Mouse (Mus musculus) lung, embryonic 16.5 days (tissue): ENCODE measurements at regions not wholly inside any gene's neighbourhood (a gene's known extent, or its start where the extent isn't known, plus 50 kb on each side); places are given as distances from the start of the nearest gene placed in this dataset.

Source experiments
- ATAC-seq: fragments of 200-750 bp; cut with Nextera tagmentation; 2 replicates; pipeline ENCODE4 v1.8.0; 2017; ENCODE audit warnings: low read depth, mild to moderate bottlenecking, moderate library complexity
- H3K27ac ChIP-seq: fragments of 300-500 bp; sonication (generic); 2 replicates; pipeline ENCODE4 v1.5.1; 2014; ENCODE audit warnings: mild to moderate bottlenecking, control low read depth, low read length
- H3K27me3 ChIP-seq: fragments of 300-500 bp; sonication (generic); 2 replicates; pipeline ENCODE4 v1.6.1; 2014; ENCODE audit warnings: low read depth, low read length, mixed read lengths; ENCODE audit not compliant: control insufficient read depth, insufficient read depth
- H3K36me3 ChIP-seq: fragments of 300-500 bp; sonication (generic); 2 replicates; pipeline ENCODE4 v1.6.1; 2014; ENCODE audit warnings: low read length; ENCODE audit not compliant: control insufficient read depth, insufficient read depth
- H3K4me1 ChIP-seq: fragments of 300-500 bp; sonication (generic); replicated peaks from 2 replicates; pipeline ENCODE4 v1.6.1; 2014; ENCODE audit warnings: low read length, mixed read lengths; ENCODE audit not compliant: control insufficient read depth, insufficient read depth
- H3K4me2 ChIP-seq: fragments of 300-500 bp; sonication (generic); 2 replicates; pipeline ENCODE4 v1.6.1; 2014; ENCODE audit warnings: low read depth, low read length, control low read depth
- H3K4me3 ChIP-seq: fragments of 300-500 bp; sonication (generic); 2 replicates; pipeline ENCODE4 v1.5.1; 2014; ENCODE audit warnings: mild to moderate bottlenecking, low read length, control low read depth
- H3K9ac ChIP-seq: fragments of 300-500 bp; sonication (generic); 2 replicates; pipeline ENCODE4 v1.6.1; 2014; ENCODE audit warnings: low read length, control low read depth
- H3K9me3 ChIP-seq: fragments of 300-500 bp; sonication (generic); 2 replicates; pipeline ENCODE4 v1.6.1; 2016; ENCODE audit warnings: low read length; ENCODE audit not compliant: control insufficient read depth
- WGBS: fragments of 180-500 bp; shearing (Covaris S2); extraction: QIAGEN DNeasy Blood & Tissue Kit; methylation state at CpG from one replicate; pipeline ENCODE4 v1.1.7; 2014; 5-methylcytosine and 5-hydroxymethylcytosine counted together

- 78% methylated on average over 4 of the region's 4 CpGs for WGBS
- ATAC-seq: no peak
- no peaks in the 10 kb centered on the region for H3K4me1 ChIP-seq
Measured at GRCm38 (mm10) chr3:147041201-147041600, 189.0 kb downstream of the Ttll7 start.

GRCm38 (mm10) chr3:147042911-147043310, 190.7 kb downstream of the Ttll7 start:
- Histone ChIP-seq H3K4me1 (no peaks in the 10 kb centered on the region), H3K9me3 (no peaks in the 10 kb centered on the region), H3K36me3 (no peaks in the 10 kb centered on the region), H3K4me2 (no peak overlapping the region), H3K27ac (no peak overlapping the region), H3K9ac (no peak overlapping the region), H3K27me3 (no peaks in the 10 kb centered on the region), H3K4me3 (no peak overlapping the region)
- ATAC-seq: no peak
- WGBS: 71% methylated on average over 3 of the region's 3 CpGs

More at GRCm38 (mm10) chr3:147041201-147041600, 189.0 kb downstream of the Ttll7 start:
- no peaks in the 10 kb centered on the region for H3K36me3 ChIP-seq
- no peak overlapping the region for H3K4me2 ChIP-seq
- no peak overlapping the region for H3K4me3 ChIP-seq
- H3K27ac ChIP-seq: no peak overlapping the region
- no peaks in the 10 kb centered on the region for H3K27me3 ChIP-seq
- H3K9me3 ChIP-seq: no peaks in the 10 kb centered on the region
- H3K9ac ChIP-seq: no peak overlapping the region

- ATAC-seq: peak; percentile 83
- Histone ChIP-seq H3K27ac (peak overlapping the region; percentile 15; the same call in 1 of the 2 replicates), H3K4me1 (no peaks in the 10 kb centered on the region), H3K36me3 (no peaks in the 10 kb centered on the region), H3K4me3 (no peak overlapping the region), H3K9ac (no peak overlapping the region), H3K4me2 (no peak overlapping the region), H3K9me3 (no peaks in the 10 kb centered on the region), H3K27me3 (no peaks in the 10 kb centered on the region)
- WGBS: 54% methylated on average over 2 of the region's 2 CpGs
Measured at GRCm38 (mm10) chr3:147046634-147047033, 194.5 kb downstream of the Ttll7 start.

GRCm38 (mm10) chr3:147054157-147054838, 202.1 kb downstream of the Ttll7 start:
- Histone ChIP-seq H3K4me1 (no peaks in the 10 kb centered on the region), H3K27me3 (no peaks in the 10 kb centered on the region), H3K4me2 (no peak overlapping the region), H3K36me3 (no peaks in the 10 kb centered on the region), H3K27ac (no peak overlapping the region), H3K9me3 (no peaks in the 10 kb centered on the region), H3K9ac (no peak overlapping the region), H3K4me3 (no peak overlapping the region)
- ATAC-seq: no peak
- 69% methylated on average over 8 of the region's 8 CpGs for WGBS

GRCm38 (mm10) chr3:147057874-147058273, 205.7 kb downstream of the Ttll7 start:
- H3K27ac ChIP-seq: no peak overlapping the region
- no peaks in the 10 kb centered on the region for H3K4me1 ChIP-seq
- H3K9ac ChIP-seq: no peak overlapping the region
- 49% methylated on average over 3 of the region's 3 CpGs for WGBS
- H3K4me2 ChIP-seq: no peak overlapping the region
- H3K4me3 ChIP-seq: no peak overlapping the region
- no peak for ATAC-seq
- no peaks in the 10 kb centered on the region for H3K9me3 ChIP-seq
- no peaks in the 10 kb centered on the region for H3K36me3 ChIP-seq
- no peaks in the 10 kb centered on the region for H3K27me3 ChIP-seq

- H3K9me3 ChIP-seq: no peaks in the 10 kb centered on the region
- ATAC-seq: no peak
- no peaks in the 10 kb centered on the region for H3K36me3 ChIP-seq
- H3K9ac ChIP-seq: no peak overlapping the region
- H3K4me1 ChIP-seq: peaks cover 7% of the 10 kb centered on the region; the same call in 1 of the 2 replicates
- no peak overlapping the region for H3K4me2 ChIP-seq
- H3K27ac ChIP-seq: no peak overlapping the region
- 77% methylated on average over 8 of the region's 8 CpGs for WGBS
- H3K27me3 ChIP-seq: no peaks in the 10 kb centered on the region
- H3K4me3 ChIP-seq: no peak overlapping the region
Measured at GRCm38 (mm10) chr3:147060659-147061058, 208.5 kb downstream of the Ttll7 start.

GRCm38 (mm10) chr3:147062451-147062850, 210.3 kb downstream of the Ttll7 start:
- H3K4me1 ChIP-seq: peaks cover 7% of the 10 kb centered on the region; the same call in 1 of the 2 replicates
- no peaks in the 10 kb centered on the region for H3K9me3 ChIP-seq
- no peaks in the 10 kb centered on the region for H3K36me3 ChIP-seq
- no peak overlapping the region for H3K4me3 ChIP-seq
- H3K27me3 ChIP-seq: no peaks in the 10 kb centered on the region
- no peak overlapping the region for H3K4me2 ChIP-seq
- H3K9ac ChIP-seq: no peak overlapping the region
- whole genome bisulfite sequencing: 76% methylated on average over 7 of the region's 7 CpGs
- H3K27ac ChIP-seq: no peak overlapping the region
- no peak for ATAC-seq

- Histone ChIP-seq H3K4me2 (no peak overlapping the region), H3K9ac (no peak overlapping the region), H3K9me3 (no peaks in the 10 kb centered on the region), H3K27me3 (no peaks in the 10 kb centered on the region), H3K27ac (peak overlapping the region; percentile 43; the same call in 1 of the 2 replicates), H3K36me3 (no peaks in the 10 kb centered on the region), H3K4me1 (peaks cover 7% of the 10 kb centered on the region; the same call in 1 of the 2 replicates), H3K4me3 (no peak overlapping the region)
- peak; percentile 94 for ATAC-seq
- 43% methylated on average over 16 of the region's 16 CpGs for WGBS
Measured at GRCm38 (mm10) chr3:147063578-147064442, 211.6 kb downstream of the Ttll7 start.

- H3K27me3 ChIP-seq: no peaks in the 10 kb centered on the region
- H3K36me3 ChIP-seq: no peaks in the 10 kb centered on the region
- H3K4me2 ChIP-seq: no peak overlapping the region
- H3K27ac ChIP-seq: no peak overlapping the region
- 51% methylated on average over 3 of the region's 3 CpGs for WGBS
- no peak overlapping the region for H3K9ac ChIP-seq
- H3K9me3 ChIP-seq: no peaks in the 10 kb centered on the region
- ATAC-seq: no peak
- H3K4me1 ChIP-seq: peaks cover 7% of the 10 kb centered on the region; the same call in 1 of the 2 replicates
- H3K4me3 ChIP-seq: no peak overlapping the region
Measured at GRCm38 (mm10) chr3:147064443-147064868, 212.3 kb downstream of the Ttll7 start.
